Mouse (Mus musculus): Measurements from ENCODE around the gene Vwde. TPM values are rescaled to one million over a fixed set of nuclear protein-coding genes. Genes with fewer than 3 reads are reported as not detected.

Vwde gene
- not detected in 2 replicates for polyA plus RNA-seq (2012; rRNA removed)

DNA sequence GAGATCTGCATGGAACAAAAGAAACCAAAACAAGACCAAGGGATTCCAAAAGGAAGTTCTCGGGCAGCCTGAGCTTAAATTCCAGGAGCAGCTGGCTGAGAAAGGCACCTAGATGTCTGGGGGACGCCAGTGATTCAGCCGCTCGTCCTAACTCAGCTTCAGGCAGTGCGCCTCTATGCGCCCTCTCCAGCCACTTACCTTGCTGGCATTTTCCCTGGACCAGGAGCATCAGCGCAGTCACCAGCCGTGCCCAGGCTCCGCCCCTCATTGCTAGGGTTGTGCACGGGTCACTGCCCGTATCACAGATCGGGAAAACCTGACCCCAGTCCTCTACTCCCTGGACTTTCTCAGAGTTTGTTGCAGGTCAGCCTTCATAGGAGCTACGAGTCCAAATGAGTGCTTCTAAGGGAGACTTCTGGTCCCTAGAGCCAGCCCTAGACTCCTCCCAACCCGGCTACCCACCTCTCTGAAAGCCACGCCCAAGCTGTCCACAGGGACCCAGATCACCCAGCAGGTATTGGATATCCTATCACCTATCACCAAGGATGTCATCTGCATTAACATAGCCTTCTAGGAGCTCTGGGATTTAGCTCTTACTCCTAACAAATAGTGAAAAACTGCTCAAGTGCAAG, at the start of gene Vwde:
Gene Vwde, minus strand, starts transcription at position 370 of the 632 bp plus-strand sequence.
- H3K27me3 ChIP-seq (ENCODE audit: control insufficient read depth, insufficient read depth, low read length) = no peaks in the 10 kb centered on the region
- H3K4me3 ChIP-seq (ENCODE audit: control insufficient read depth, low read depth, low read length) = peak within 1 kb of the TSS; percentile 14; the same call in 1 of the 2 replicates
- TF ChIP-seq CTCF (IDR thresholded peaks at IDR 0.05; ENCODE audit: control insufficient read depth, insufficient read depth, insufficient replicate concordance, low read depth, low read length) (no peak), POLR2A (IDR thresholded peaks at IDR 0.05; ENCODE audit: control insufficient read depth, low read depth, low read length) (no peak)
- no peak within 1 kb of the TSS for H3K27ac ChIP-seq (ENCODE audit: control insufficient read depth, insufficient read depth, low read depth, low read length)
- H3K4me1 ChIP-seq (ENCODE audit: control insufficient read depth, insufficient read depth, low read length) = no peaks in the 10 kb centered on the region; the same call in 1 of the 2 replicates
- no peaks in the 10 kb centered on the region for H3K36me3 ChIP-seq (ENCODE audit: control insufficient read depth, insufficient read depth, low read length)

DNA sequence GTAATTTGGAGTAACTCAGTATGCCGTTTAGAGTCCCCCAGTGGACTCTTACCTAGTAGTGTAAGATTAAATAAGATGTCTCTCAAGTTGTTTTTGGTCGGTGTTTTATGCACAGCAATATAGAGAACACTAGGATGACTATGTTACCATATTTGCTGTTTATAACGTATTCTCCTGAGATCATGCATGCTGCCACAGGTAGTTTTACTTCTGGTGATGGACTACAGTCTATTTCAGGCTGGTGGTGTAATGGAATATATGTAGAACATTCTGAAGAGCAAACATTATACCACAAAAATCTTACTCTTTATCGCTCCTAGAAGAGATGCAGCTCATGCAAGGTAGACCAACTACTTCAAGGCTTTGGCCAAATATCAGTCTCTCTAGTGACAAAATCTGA, 30.6 kb upstream of the Vwde start:
- Histone ChIP-seq H3K4me1 (ENCODE audit: control insufficient read depth, insufficient read depth, low read length) (no peaks in the 10 kb centered on the region), H3K27me3 (ENCODE audit: control insufficient read depth, insufficient read depth, low read length) (no peaks in the 10 kb centered on the region), H3K36me3 (ENCODE audit: control insufficient read depth, insufficient read depth, low read length) (no peaks in the 10 kb centered on the region), H3K4me3 (ENCODE audit: control insufficient read depth, low read depth, low read length) (no peak overlapping the region), H3K27ac (ENCODE audit: control insufficient read depth, insufficient read depth, low read depth, low read length) (no peak overlapping the region)
- no peak for TF ChIP-seq POLR2A (IDR thresholded peaks at IDR 0.05; ENCODE audit: control insufficient read depth, low read depth, low read length)

DNA sequence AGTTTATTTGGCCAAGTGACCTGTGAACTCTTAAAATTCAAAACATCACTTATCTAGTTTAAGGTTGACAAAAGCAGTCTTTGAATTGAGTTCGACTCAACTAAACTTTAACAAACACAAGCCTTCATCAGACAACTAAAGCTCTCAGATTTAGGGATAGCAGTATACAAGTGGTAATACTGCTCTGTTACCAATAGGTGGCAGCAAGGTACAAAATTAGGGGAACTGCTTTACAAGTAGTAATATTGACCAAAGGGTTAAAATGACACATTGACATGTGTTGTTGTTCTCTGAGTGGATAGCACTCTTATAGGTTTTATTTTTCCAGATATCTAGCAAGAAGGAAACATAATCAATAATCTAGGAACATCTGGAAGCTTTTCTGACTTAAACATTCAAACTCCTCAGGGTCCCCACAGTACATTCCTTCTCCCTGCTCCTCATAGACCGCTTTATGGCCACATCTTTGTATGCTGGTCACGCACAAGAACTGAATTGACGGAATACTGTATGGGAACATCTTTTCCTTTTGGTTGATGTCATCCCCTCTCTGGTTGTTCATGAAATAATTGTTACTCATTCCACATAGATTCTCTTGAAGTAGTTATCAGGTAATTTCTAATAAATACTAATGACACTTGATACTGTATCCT, 23.7 kb upstream of the Vwde start:
- Histone ChIP-seq H3K4me3 (ENCODE audit: control insufficient read depth, low read depth, low read length) (no peak overlapping the region), H3K4me1 (ENCODE audit: control insufficient read depth, insufficient read depth, low read length) (no peaks in the 10 kb centered on the region), H3K27ac (ENCODE audit: control insufficient read depth, insufficient read depth, low read depth, low read length) (no peak overlapping the region), H3K36me3 (ENCODE audit: control insufficient read depth, insufficient read depth, low read length) (no peaks in the 10 kb centered on the region), H3K27me3 (ENCODE audit: control insufficient read depth, insufficient read depth, low read length) (no peaks in the 10 kb centered on the region)
- TF ChIP-seq POLR2A (IDR thresholded peaks at IDR 0.05; ENCODE audit: control insufficient read depth, low read depth, low read length) = no peak

DNA sequence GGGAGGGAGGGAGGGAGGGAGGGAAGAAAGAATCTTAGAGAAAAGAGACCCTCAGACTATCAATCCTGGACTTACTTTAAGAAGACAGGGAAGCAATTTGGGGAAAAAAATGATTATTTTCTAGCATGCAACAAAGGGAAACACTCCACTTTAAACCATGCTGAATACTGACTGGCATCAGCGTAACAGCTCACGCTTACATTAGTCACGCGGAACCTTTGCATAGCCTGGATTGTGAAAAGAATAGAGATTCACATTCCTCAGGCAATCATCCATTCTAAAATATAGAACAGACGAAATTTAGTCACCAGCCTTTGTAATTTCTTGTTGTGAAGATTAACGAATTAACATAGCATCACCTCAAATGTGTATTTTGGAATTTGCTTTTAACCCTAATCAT, 18.6 kb downstream of the Vwde start:
- Histone ChIP-seq H3K27ac (ENCODE audit: control insufficient read depth, insufficient read depth, low read depth, low read length) (no peak overlapping the region), H3K27me3 (ENCODE audit: control insufficient read depth, insufficient read depth, low read length) (no peaks in the 10 kb centered on the region), H3K4me3 (ENCODE audit: control insufficient read depth, low read depth, low read length) (no peak overlapping the region), H3K36me3 (ENCODE audit: control insufficient read depth, insufficient read depth, low read length) (no peaks in the 10 kb centered on the region), H3K4me1 (ENCODE audit: control insufficient read depth, insufficient read depth, low read length) (no peaks in the 10 kb centered on the region)
- TF ChIP-seq CTCF (IDR thresholded peaks at IDR 0.05; ENCODE audit: control insufficient read depth, insufficient read depth, insufficient replicate concordance, low read depth, low read length) = no peak
- TF ChIP-seq POLR2A (IDR thresholded peaks at IDR 0.05; ENCODE audit: control insufficient read depth, low read depth, low read length) = no peak

DNA sequence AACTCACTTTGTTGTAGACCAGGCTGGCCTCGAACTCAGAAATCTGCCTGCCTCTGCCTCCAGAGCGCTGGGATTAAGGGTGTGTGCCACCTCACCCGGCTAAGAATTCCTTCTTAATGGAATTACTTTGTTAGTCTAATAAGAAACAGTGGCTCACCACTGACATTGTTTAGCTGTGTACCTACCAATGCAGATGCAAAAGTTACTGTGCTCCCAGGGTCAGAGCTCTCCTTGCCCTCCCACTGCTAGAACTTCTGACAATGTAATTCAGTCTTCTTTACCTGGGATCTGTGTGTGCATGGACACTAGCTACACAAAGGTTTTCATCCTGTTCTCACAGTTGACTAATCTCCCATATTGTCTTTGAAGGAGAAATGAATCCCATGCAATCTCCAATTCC, 27.3 kb downstream of the Vwde start:
- H3K27ac ChIP-seq (ENCODE audit: control insufficient read depth, insufficient read depth, low read depth, low read length) = no peak overlapping the region
- no peak overlapping the region for H3K4me3 ChIP-seq (ENCODE audit: control insufficient read depth, low read depth, low read length)
- no peak for TF ChIP-seq POLR2A (IDR thresholded peaks at IDR 0.05; ENCODE audit: control insufficient read depth, low read depth, low read length)
- H3K27me3 ChIP-seq (ENCODE audit: control insufficient read depth, insufficient read depth, low read length) = no peaks in the 10 kb centered on the region
- no peaks in the 10 kb centered on the region for H3K36me3 ChIP-seq (ENCODE audit: control insufficient read depth, insufficient read depth, low read length)
- H3K4me1 ChIP-seq (ENCODE audit: control insufficient read depth, insufficient read depth, low read length) = no peaks in the 10 kb centered on the region

DNA sequence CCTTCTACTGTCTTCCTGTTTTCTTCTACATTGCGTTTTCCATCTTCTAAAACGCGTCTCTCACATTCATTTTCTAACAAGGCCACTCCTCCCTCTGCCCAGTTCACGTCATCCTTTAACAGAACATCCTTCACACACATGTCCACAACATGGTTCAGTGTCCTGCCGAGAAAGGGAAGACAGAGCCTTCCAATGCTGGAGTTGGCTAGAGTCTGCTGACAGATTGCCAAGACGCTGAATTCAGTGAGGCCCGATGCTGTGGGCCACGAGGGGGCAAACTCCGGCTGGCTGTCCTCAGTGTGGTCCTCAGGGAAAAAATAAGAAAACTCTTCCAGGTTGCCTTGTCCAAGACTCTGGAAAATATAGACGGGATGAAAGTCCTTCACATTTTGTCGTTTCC, 37.9 kb downstream of the Vwde start:
- no peak overlapping the region for H3K4me3 ChIP-seq (ENCODE audit: control insufficient read depth, low read depth, low read length)
- no peaks in the 10 kb centered on the region for H3K27me3 ChIP-seq (ENCODE audit: control insufficient read depth, insufficient read depth, low read length)
- H3K27ac ChIP-seq (ENCODE audit: control insufficient read depth, insufficient read depth, low read depth, low read length) = no peak overlapping the region
- no peaks in the 10 kb centered on the region for H3K36me3 ChIP-seq (ENCODE audit: control insufficient read depth, insufficient read depth, low read length)
- no peaks in the 10 kb centered on the region for H3K4me1 ChIP-seq (ENCODE audit: control insufficient read depth, insufficient read depth, low read length)
- TF ChIP-seq POLR2A (IDR thresholded peaks at IDR 0.05; ENCODE audit: control insufficient read depth, low read depth, low read length) (no peak), CTCF (IDR thresholded peaks at IDR 0.05; ENCODE audit: control insufficient read depth, insufficient read depth, insufficient replicate concordance, low read depth, low read length) (no peak)

DNA sequence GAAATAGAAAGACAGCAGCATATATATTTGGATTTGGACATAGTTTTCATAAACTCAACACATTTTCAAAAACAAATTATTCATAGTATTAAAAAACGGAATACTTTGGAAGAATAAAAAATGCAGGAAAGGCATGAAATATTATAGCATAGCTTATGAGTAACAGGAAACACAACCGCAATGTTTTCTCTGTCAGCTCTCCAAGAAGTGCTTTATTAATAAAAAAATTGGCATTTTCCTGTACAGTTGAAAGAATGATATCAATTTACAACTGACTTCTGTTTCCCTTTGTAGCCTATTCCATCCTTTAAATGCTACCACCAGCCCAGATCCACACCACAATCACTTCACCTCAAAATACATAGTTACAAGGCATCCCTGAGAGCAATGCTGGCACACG, 44.7 kb downstream of the Vwde start:
- TF ChIP-seq CTCF (IDR thresholded peaks at IDR 0.05; ENCODE audit: control insufficient read depth, insufficient read depth, insufficient replicate concordance, low read depth, low read length) = no peak
- no peak for TF ChIP-seq POLR2A (IDR thresholded peaks at IDR 0.05; ENCODE audit: control insufficient read depth, low read depth, low read length)
- Histone ChIP-seq H3K27ac (ENCODE audit: control insufficient read depth, insufficient read depth, low read depth, low read length) (no peak overlapping the region), H3K4me1 (ENCODE audit: control insufficient read depth, insufficient read depth, low read length) (no peaks in the 10 kb centered on the region), H3K4me3 (ENCODE audit: control insufficient read depth, low read depth, low read length) (no peak overlapping the region), H3K36me3 (ENCODE audit: control insufficient read depth, insufficient read depth, low read length) (no peaks in the 10 kb centered on the region), H3K27me3 (ENCODE audit: control insufficient read depth, insufficient read depth, low read length) (no peaks in the 10 kb centered on the region)

All from testis, adult 2 months (tissue).